Mouse (Mus musculus) erythroblast, embryonic 14.5 days (primary cell): ENCODE measurements around the gene Drap1.

Source experiments
- GATA1 ChIP-seq: IDR thresholded peaks from 2 replicates; pipeline ENCODE4 v1.6.1; 2012; ENCODE audit warnings: low read length, inconsistent platforms, mixed read lengths
- TAL1 ChIP-seq: IDR thresholded peaks from 3 replicates; pipeline ENCODE4 v1.6.1; 2012; ENCODE audit warnings: low read length, inconsistent platforms, mixed read lengths

- TF ChIP-seq GATA1: no peak
- TF ChIP-seq TAL1: no peak
Observed at GRCm38 (mm10) chr19:5429806-5430205, 5.0 kb upstream of the Drap1 start.
